Mouse (Mus musculus) CH12.LX (cell line): Measurements from ENCODE around the gene Btbd9. TPM values are rescaled to one million over a fixed set of nuclear protein-coding genes. Genes with fewer than 3 reads are reported as not detected.
A peak's percentile ranks its signal among the peaks of the same experiment; 100 is the strongest.

Experiments
- DNase-seq: peaks from one replicate; pipeline ENCODE4 v3.0.0-alpha.2; 2013; ENCODE audit errors: extremely low read depth
- H3K27ac ChIP-seq: 2 replicates; pipeline ENCODE4 v1.5.1; 2012; ENCODE audit warnings: low read depth, mild to moderate bottlenecking, control low read depth, moderate library complexity; ENCODE audit not compliant: insufficient read depth
- H3K27me3 ChIP-seq: replicated peaks from 2 replicates; pipeline ENCODE3; 2012; ENCODE audit warnings: inconsistent platforms
- H3K36me3 ChIP-seq, 2 experiments: replicated peaks in 1 of 2; 2 replicates each; pipeline versions ENCODE3 to v1.6.1; 2012; ENCODE audit warnings: inconsistent platforms in 1 of 2, low read length in 1 of 2, mild to moderate bottlenecking in 1 of 2, mixed read lengths in 1 of 2, moderate library complexity in 1 of 2; ENCODE audit not compliant: control insufficient read depth in 1 of 2, insufficient read depth in 1 of 2
- H3K4me1 ChIP-seq, 2 experiments: 2 replicates each; pipeline ENCODE4 v1.6.1; 2012; ENCODE audit warnings: inconsistent platforms in 1 of 2, moderate library complexity in 1 of 2; ENCODE audit not compliant: insufficient read depth in 2 of 2, control insufficient read depth in 1 of 2
- H3K4me2 ChIP-seq: 2 replicates; pipeline ENCODE4 v1.6.1; 2012; ENCODE audit warnings: low read depth, mild to moderate bottlenecking, control low read depth; ENCODE audit not compliant: poor library complexity, insufficient read depth, severe bottlenecking
- H3K4me3 ChIP-seq, 3 experiments: fragments of 150-350 bp in 1 of 3; sonication (generic) in 1 of 3; replicated peaks in 1 of 3; 2 replicates each; pipeline versions ENCODE3 to v1.5.1; 2011 to 2012; ENCODE audit warnings: low read depth in 2 of 3, low read length in 2 of 3, mild to moderate bottlenecking in 2 of 3, moderate library complexity in 2 of 3, control low read depth in 1 of 3, improper control_type of control experiment in 1 of 3, inconsistent platforms in 1 of 3, mixed read lengths in 1 of 3; ENCODE audit not compliant: poor library complexity in 1 of 3
- H3K79me2 ChIP-seq: replicated peaks from 2 replicates; pipeline ENCODE4 v1.6.1; 2012; ENCODE audit warnings: mild to moderate bottlenecking, moderate library complexity; ENCODE audit not compliant: control insufficient read depth, poor library complexity, insufficient read depth, severe bottlenecking; ENCODE audit errors: extremely low read depth
- H3K9ac ChIP-seq: 2 replicates; pipeline ENCODE4 v1.6.1; 2012; ENCODE audit warnings: low read depth, mild to moderate bottlenecking, control low read depth, moderate library complexity; ENCODE audit not compliant: insufficient read depth
- H3K9me3 ChIP-seq: replicated peaks from 2 replicates; pipeline ENCODE3; 2012; ENCODE audit warnings: low read length, inconsistent platforms, mixed read lengths
- BHLHE40 ChIP-seq: IDR thresholded peaks from 2 replicates; pipeline ENCODE4 v1.6.1; 2011; ENCODE audit warnings: mild to moderate bottlenecking, low read depth, low read length, improper control_type of control experiment
- CHD1 ChIP-seq: IDR thresholded peaks from 2 replicates; pipeline ENCODE4 v1.6.1; 2012; ENCODE audit warnings: low read depth, low read length, improper control_type of control experiment, inconsistent platforms
- CHD2 ChIP-seq: IDR thresholded peaks from 2 replicates; pipeline ENCODE4 v1.6.1; 2011; ENCODE audit warnings: low read length, improper control_type of control experiment
- CTCF ChIP-seq, 2 experiments: IDR thresholded peaks in 1 of 2; conservative IDR thresholded peaks in 1 of 2; 2 replicates each; pipeline ENCODE4 v1.5.1; 2011 to 2012; ENCODE audit warnings: low read depth in 2 of 2, low read length in 2 of 2, improper control_type of control experiment in 1 of 2, inconsistent platforms in 1 of 2, mild to moderate bottlenecking in 1 of 2, moderate library complexity in 1 of 2
- E2F4 ChIP-seq: IDR thresholded peaks from 2 replicates; pipeline ENCODE4 v1.6.1; 2011; ENCODE audit warnings: low read depth, low read length, improper control_type of control experiment; ENCODE audit not compliant: insufficient replicate concordance
- ELF1 ChIP-seq: IDR thresholded peaks from 2 replicates; pipeline ENCODE4 v1.6.1; 2014; ENCODE audit warnings: low read depth, mild to moderate bottlenecking, inconsistent platforms, low read length, improper control_type of control experiment
- EP300 ChIP-seq: IDR thresholded peaks from 2 replicates; pipeline ENCODE4 v1.6.1; 2011; ENCODE audit warnings: low read length, improper control_type of control experiment
- ETS1 ChIP-seq: conservative IDR thresholded peaks from 2 replicates; pipeline ENCODE4 v1.6.1; 2012; ENCODE audit warnings: low read depth, mild to moderate bottlenecking, inconsistent platforms, low read length, improper control_type of control experiment, moderate library complexity
- GABPA ChIP-seq: IDR thresholded peaks from 2 replicates; pipeline ENCODE4 v1.6.1; 2012; ENCODE audit warnings: low read depth, low read length, improper control_type of control experiment, inconsistent platforms; ENCODE audit not compliant: insufficient replicate concordance
- HCFC1 ChIP-seq: IDR thresholded peaks from 2 replicates; pipeline ENCODE4 v1.6.1; 2012; ENCODE audit warnings: low read depth, mild to moderate bottlenecking, inconsistent platforms, low read length, improper control_type of control experiment
- IRF4 ChIP-seq: IDR thresholded peaks from 2 replicates; pipeline ENCODE4 v1.6.1; 2014; ENCODE audit warnings: low read depth, mild to moderate bottlenecking, inconsistent platforms, low read length, improper control_type of control experiment
- JUN ChIP-seq: IDR thresholded peaks from 2 replicates; pipeline ENCODE4 v1.6.1; 2011; ENCODE audit warnings: low read depth, mild to moderate bottlenecking, low read length, improper control_type of control experiment, moderate library complexity; ENCODE audit not compliant: insufficient read depth
- JUND ChIP-seq: conservative IDR thresholded peaks from 2 replicates; pipeline ENCODE4 v1.6.1; 2011; ENCODE audit warnings: low read depth, low read length, improper control_type of control experiment
- KAT2A ChIP-seq: IDR thresholded peaks from 2 replicates; pipeline ENCODE4 v1.6.1; 2012; ENCODE audit warnings: low read length, improper control_type of control experiment, inconsistent platforms; ENCODE audit not compliant: insufficient replicate concordance
- MAX ChIP-seq: IDR thresholded peaks from 2 replicates; pipeline ENCODE4 v1.6.1; 2011; ENCODE audit warnings: low read length, improper control_type of control experiment
- MAZ ChIP-seq: IDR thresholded peaks from 2 replicates; pipeline ENCODE4 v1.6.1; 2012; ENCODE audit warnings: low read depth, mild to moderate bottlenecking, inconsistent platforms, low read length, improper control_type of control experiment, moderate library complexity
- MEF2A ChIP-seq: IDR thresholded peaks from 2 replicates; pipeline ENCODE4 v1.6.1; 2014; ENCODE audit warnings: low read depth, mild to moderate bottlenecking, inconsistent platforms, low read length, improper control_type of control experiment, borderline replicate concordance
- MXI1 ChIP-seq: IDR thresholded peaks from 2 replicates; pipeline ENCODE4 v1.6.1; 2011; ENCODE audit warnings: mild to moderate bottlenecking, low read depth, low read length, improper control_type of control experiment
- MYC ChIP-seq: IDR thresholded peaks from 2 replicates; pipeline ENCODE4 v1.6.1; 2011; ENCODE audit warnings: low read depth, mild to moderate bottlenecking, improper control_type of control experiment, low read length
- NELFE ChIP-seq: IDR thresholded peaks from 2 replicates; pipeline ENCODE4 v1.6.1; 2011; ENCODE audit warnings: low read depth, low read length, improper control_type of control experiment
- NRF1 ChIP-seq: IDR thresholded peaks from 2 replicates; pipeline ENCODE4 v1.6.1; 2014; ENCODE audit warnings: low read depth, mild to moderate bottlenecking, inconsistent platforms, low read length, improper control_type of control experiment, moderate library complexity
- PAX5 ChIP-seq: IDR thresholded peaks from 2 replicates; pipeline ENCODE4 v1.6.1; 2012; ENCODE audit warnings: low read length, inconsistent platforms, mixed read lengths
- POLR2A ChIP-seq: IDR thresholded peaks from 2 replicates; pipeline ENCODE4 v1.6.1; 2011; ENCODE audit warnings: low read depth, mild to moderate bottlenecking, improper control_type of control experiment, low read length
- POLR2AphosphoS2 ChIP-seq: IDR thresholded peaks from 2 replicates; pipeline ENCODE4 v1.6.1; 2011; ENCODE audit warnings: low read depth, low read length, improper control_type of control experiment
- RAD21 ChIP-seq: IDR thresholded peaks from 2 replicates; pipeline ENCODE4 v1.6.1; 2011; ENCODE audit warnings: low read depth, mild to moderate bottlenecking, low read length, improper control_type of control experiment, moderate library complexity
- RCOR1 ChIP-seq: conservative IDR thresholded peaks from 2 replicates; pipeline ENCODE4 v1.6.1; 2012; ENCODE audit warnings: low read depth, mild to moderate bottlenecking, inconsistent platforms, low read length, improper control_type of control experiment
- SIN3A ChIP-seq: IDR thresholded peaks from 2 replicates; pipeline ENCODE4 v1.6.1; 2012; ENCODE audit warnings: low read length, improper control_type of control experiment, inconsistent platforms
- SMC3 ChIP-seq: IDR thresholded peaks from 2 replicates; pipeline ENCODE4 v1.6.1; 2011; ENCODE audit warnings: low read depth, low read length, improper control_type of control experiment
- TBP ChIP-seq: conservative IDR thresholded peaks from 2 replicates; pipeline ENCODE4 v1.6.1; 2011; ENCODE audit warnings: low read depth, low read length, improper control_type of control experiment
- TCF12 ChIP-seq: IDR thresholded peaks from 2 replicates; pipeline ENCODE4 v1.6.1; 2014; ENCODE audit warnings: low read depth, mild to moderate bottlenecking, inconsistent platforms, low read length, improper control_type of control experiment
- UBTF ChIP-seq: IDR thresholded peaks from 2 replicates; pipeline ENCODE4 v1.6.1; 2012; ENCODE audit warnings: low read depth, mild to moderate bottlenecking, inconsistent platforms, low read length, improper control_type of control experiment, moderate library complexity
- USF1 ChIP-seq: IDR thresholded peaks from 2 replicates; pipeline ENCODE4 v1.6.1; 2014; ENCODE audit warnings: low read depth, mild to moderate bottlenecking, inconsistent platforms, low read length, improper control_type of control experiment
- USF2 ChIP-seq: conservative IDR thresholded peaks from 2 replicates; pipeline ENCODE4 v1.6.1; 2011; ENCODE audit warnings: low read depth, low read length, improper control_type of control experiment
- ZC3H11A ChIP-seq: IDR thresholded peaks from 2 replicates; pipeline ENCODE4 v1.6.1; 2012; ENCODE audit warnings: low read depth, mild to moderate bottlenecking, inconsistent platforms, low read length, improper control_type of control experiment
- ZKSCAN1 ChIP-seq: IDR thresholded peaks from 2 replicates; pipeline ENCODE4 v1.6.1; 2012; ENCODE audit warnings: low read depth, inconsistent platforms, low read length, improper control_type of control experiment, borderline replicate concordance
- ZMIZ1 ChIP-seq: IDR thresholded peaks from 2 replicates; pipeline ENCODE4 v1.6.1; 2012; ENCODE audit warnings: low read depth, mild to moderate bottlenecking, inconsistent platforms, low read length, improper control_type of control experiment
- ZNF384 ChIP-seq: IDR thresholded peaks from 2 replicates; pipeline ENCODE4 v1.6.1; 2012; ENCODE audit warnings: low read depth, low read length, improper control_type of control experiment, inconsistent platforms
- dilution Hi-C: fragments of 300-500 bp; cut with MboI; formaldehyde crosslinking; loops from 2 replicates; pipeline ENCODE4 v1.14.3; 2020; ENCODE audit warnings: low sequenced_read_pairs; ENCODE audit not compliant: extremely low pct_unique_long_range_greater_than_20kb, extremely low pct_ligation_motif_present
- in situ Hi-C: fragments of 300-500 bp; cut with MboI; formaldehyde crosslinking; loops from 3 replicates; pipeline ENCODE4 v1.14.3; 2019; ENCODE audit warnings: low sequenced_read_pairs, low pct_ligation_motif_present, low pct_unique_long_range_greater_than_20kb, mixed read lengths
- polyA plus RNA-seq: library from polyadenylated mRNA; unstranded; fragments of >175 nt; gene quantifications from 2 replicates; pipeline ENCODE4 v1.2.1, GENCODE M21; 2012; ENCODE audit warnings: low read depth; ENCODE audit not compliant: insufficient read length
- total RNA-seq, 2 experiments: library from RNA; depleted of rRNA; stranded (reverse); fragments of 300-350 nt in 1 of 2; fragments of >200 nt in 1 of 2; gene quantifications; 2 replicates each; pipeline ENCODE4 v1.2.3; 2012 to 2014

Btbd9 gene
- total RNA-seq (2012; rRNA removed) (16.6 and 19.3 TPM in 2 replicates), total RNA-seq (2014; rRNA removed) (18.6 and 25.4 TPM in 2 replicates), polyA plus RNA-seq (20.0 and 22.3 TPM in 2 replicates)

- peak within 1 kb of the TSS; percentile 69 to 95 (median 73) for H3K4me3 ChIP-seq
- H3K4me2 ChIP-seq = peak within 1 kb of the TSS; percentile 97
- no peaks in the 10 kb centered on the region for H3K27me3 ChIP-seq
- H3K79me2 ChIP-seq = no peaks in the 10 kb centered on the region
- dilution Hi-C loops = no loop called here
- peaks cover 4 to 21% of the 10 kb centered on the region in 2 experiments for H3K4me1 ChIP-seq
- in situ Hi-C loops = no loop called here
- H3K27ac ChIP-seq = peak within 1 kb of the TSS; percentile 51
- peak within 1 kb of the TSS; percentile 96 for H3K9ac ChIP-seq
- H3K9me3 ChIP-seq = no peaks in the 10 kb centered on the region
- peaks cover 0 to 9% of the 10 kb centered on the region in 2 experiments for H3K36me3 ChIP-seq
- peak; percentile 94 for DNase-seq
- TF ChIP-seq E2F4 (no peak), NELFE (peak; percentile 75; the same call in 1 of the 2 replicates), TBP (0 out of 2 replicates have a peak, but pooled peaks have one; percentile 45), ZKSCAN1 (no peak), NRF1 (peak; percentile 82), SIN3A (peak; percentile 66; the same call in 1 of the 2 replicates), USF1 (no peak), CHD2 (no peak), TCF12 (peak; percentile 58), SMC3 (no peak), KAT2A (0 out of 2 replicates have a peak, but pooled peaks have one; percentile 44), ZMIZ1 (peak; percentile 64; the same call in 1 of the 2 replicates), ZC3H11A (no peak), CTCF (conservative IDR thresholded peaks at IDR 0.05 in 1 of 2, IDR thresholded peaks at IDR 0.05 in 1 of 2; ENCODE audit: low read depth in 2 of 2, low read length in 2 of 2) (no peak), JUND (no peak), RAD21 (no peak), MYC (no peak), BHLHE40 (peak; percentile 79), UBTF (0 out of 2 replicates have a peak, but pooled peaks have one; percentile 48), EP300 (no peak), MAZ (peak; percentile 49; the same call in 1 of the 2 replicates), POLR2A (peak; percentile 86), CHD1 (no peak), POLR2AphosphoS2 (no peak), USF2 (0 out of 2 replicates have a peak, but pooled peaks have one; percentile 16), IRF4 (no peak; the same call in none of the 2 replicates), MEF2A (peak; percentile 64; the same call in 1 of the 2 replicates), RCOR1 (no peak), PAX5 (no peak), ZNF384 (no peak), MXI1 (peak; percentile 46; the same call in 1 of the 2 replicates), ELF1 (peak; percentile 77), MAX (peak; percentile 88), ETS1 (peak; percentile 63), GABPA (peak; percentile 100), HCFC1 (peak; percentile 68), JUN (no peak)
Observed at GRCm38 (mm10) chr17:30575941-30576773, at the start of gene Btbd9. Btbd9 (minus strand) TSS chr17:30576488.
